Mouse (Mus musculus): Measurements from ENCODE around the gene Itpkc.

Itpkc gene

GRCm38 (mm10) chr7:27228281-27228821 is at the start of gene Itpkc:
Gene Itpkc (minus strand): TSS chr7:27228661.
- in situ Hi-C loops (cut with MboI; ENCODE audit: low pct_unique_long_range_greater_than_20kb in 1 of 2, low sequenced_read_pairs in 2 of 2, unreplicated experiment in 1 of 2) = no loop called here

DNA sequence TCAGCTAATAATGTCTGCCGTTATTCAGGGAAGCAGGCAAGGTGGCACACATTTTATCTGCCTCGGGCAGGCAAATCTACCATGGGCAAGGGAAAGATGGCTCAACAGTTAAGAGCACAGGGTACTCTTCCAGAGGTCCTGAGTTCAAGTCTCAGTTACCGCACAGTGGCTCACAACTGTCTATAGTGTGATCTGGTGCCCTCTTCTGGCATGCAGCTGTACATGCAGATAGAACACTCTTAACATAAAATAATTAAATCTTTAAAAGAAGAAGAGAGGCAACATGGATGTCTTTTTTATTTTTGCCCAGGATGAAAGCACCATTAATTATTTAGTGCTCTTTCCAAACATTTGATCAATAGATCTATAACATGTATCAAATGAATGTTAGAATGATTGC is 48.7 kb upstream of the Itpkc start:
- in situ Hi-C loops (cut with MboI; ENCODE audit: low pct_unique_long_range_greater_than_20kb in 1 of 2, low sequenced_read_pairs in 2 of 2, unreplicated experiment in 1 of 2) = no loop called here

DNA sequence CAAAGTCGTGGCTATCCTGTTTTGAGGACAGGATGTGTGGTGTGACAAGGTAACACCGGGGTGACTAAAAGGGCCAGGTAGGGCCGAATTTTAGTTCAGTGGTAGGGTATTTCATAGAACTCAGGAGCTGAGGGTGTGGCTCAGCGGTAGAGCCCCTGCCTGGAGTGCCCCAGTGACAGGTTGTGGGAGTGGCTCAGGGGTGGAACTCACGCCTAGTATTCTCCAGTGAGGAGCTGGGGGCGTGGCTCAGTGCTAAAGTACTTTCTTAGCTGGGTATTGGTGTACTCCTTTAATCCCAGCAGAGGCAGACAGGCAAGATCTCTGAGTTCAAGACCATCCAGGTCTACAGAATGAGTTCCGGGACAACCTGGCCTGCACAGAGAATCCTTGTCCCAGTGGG is 47.6 kb upstream of the Itpkc start:
- in situ Hi-C loops (cut with MboI; ENCODE audit: low pct_unique_long_range_greater_than_20kb in 1 of 2, low sequenced_read_pairs in 2 of 2, unreplicated experiment in 1 of 2) = no loop called here

GRCm38 (mm10) chr7:27274916-27275315 is 46.5 kb upstream of the Itpkc start:
- in situ Hi-C loops (cut with MboI; ENCODE audit: low pct_unique_long_range_greater_than_20kb in 1 of 2, low sequenced_read_pairs in 2 of 2, unreplicated experiment in 1 of 2) = loop anchor here in 1 of 2 experiments (25.0 kb wide), 1 partner anchor 488 kb away; no protein-coding TSS in a partner anchor

DNA sequence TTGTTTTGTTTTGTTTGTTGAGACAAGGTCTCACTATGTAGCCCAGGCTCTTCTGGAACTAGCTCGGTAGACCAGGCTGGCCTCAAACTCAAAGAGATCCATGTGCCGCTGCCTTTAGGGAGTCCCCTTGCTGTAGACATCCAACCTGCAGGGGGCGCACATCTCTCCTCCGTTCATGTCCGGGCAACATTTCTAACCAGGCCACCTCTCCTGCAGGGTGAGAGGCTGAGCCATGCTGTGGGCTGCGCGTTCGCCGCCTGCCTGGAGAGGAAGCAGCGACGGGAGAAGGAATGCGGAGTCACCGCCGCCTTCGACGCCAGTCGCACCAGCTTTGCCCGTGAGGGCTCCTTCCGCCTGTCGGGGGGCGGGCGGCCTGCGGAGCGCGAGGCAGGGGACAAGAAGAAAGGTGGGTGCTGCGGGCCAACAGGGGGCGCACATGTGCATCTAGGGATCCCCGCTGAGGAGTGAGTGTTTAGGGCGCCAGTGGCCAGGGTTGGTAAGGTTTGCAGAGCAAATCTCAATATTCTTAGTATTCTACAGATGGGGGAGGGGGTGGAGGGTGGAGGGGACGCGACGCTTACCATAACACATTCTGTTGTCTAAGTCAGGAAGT is 45.4 kb upstream of the Itpkc start:
- in situ Hi-C loops (cut with MboI; ENCODE audit: low pct_unique_long_range_greater_than_20kb in 1 of 2, low sequenced_read_pairs in 2 of 2, unreplicated experiment in 1 of 2) = loop anchor here in 1 of 2 experiments (25.0 kb wide), 1 partner anchor 487 kb away; no protein-coding TSS in a partner anchor

- in situ Hi-C loops (cut with MboI; ENCODE audit: low pct_unique_long_range_greater_than_20kb in 1 of 2, low sequenced_read_pairs in 2 of 2, unreplicated experiment in 1 of 2) = loop anchor here in 1 of 2 experiments (25.0 kb wide), 1 partner anchor 484 kb away; no protein-coding TSS in a partner anchor
Measured at GRCm38 (mm10) chr7:27271423-27271822, 43.0 kb upstream of the Itpkc start.

DNA sequence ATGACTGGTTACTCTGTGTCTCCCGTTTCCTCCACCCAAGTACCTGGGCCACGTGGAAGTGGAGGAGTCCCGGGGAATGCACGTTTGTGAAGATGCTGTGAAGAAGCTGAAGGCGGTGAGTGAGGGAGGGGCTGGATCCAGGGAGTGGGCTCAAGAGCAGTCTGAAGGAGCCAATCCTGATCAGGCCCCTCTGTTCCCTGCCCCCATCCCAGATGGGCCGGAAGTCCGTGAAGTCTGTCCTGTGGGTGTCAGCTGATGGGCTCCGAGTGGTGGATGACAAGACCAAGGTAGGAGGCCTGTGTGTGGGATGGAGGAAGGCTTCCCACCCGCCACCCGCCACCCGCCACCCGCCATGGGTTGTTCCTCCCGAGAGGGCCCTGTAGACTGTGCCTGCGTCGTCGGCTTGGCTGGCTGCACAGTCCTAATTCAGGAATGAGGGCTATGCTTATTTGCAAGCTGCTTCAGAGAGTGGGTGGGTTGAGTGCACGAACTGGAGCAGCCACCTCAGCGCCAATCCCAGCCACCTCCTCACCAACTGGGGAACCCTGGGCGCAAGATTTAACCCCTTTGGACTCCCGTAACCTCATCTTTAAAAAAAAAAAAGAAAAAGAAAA is 38.2 kb upstream of the Itpkc start:
- in situ Hi-C loops (cut with MboI; ENCODE audit: low pct_unique_long_range_greater_than_20kb in 1 of 2, low sequenced_read_pairs in 2 of 2, unreplicated experiment in 1 of 2) = loop anchor here in 1 of 2 experiments (25.0 kb wide), 1 partner anchor 479 kb away; no protein-coding TSS in a partner anchor

DNA sequence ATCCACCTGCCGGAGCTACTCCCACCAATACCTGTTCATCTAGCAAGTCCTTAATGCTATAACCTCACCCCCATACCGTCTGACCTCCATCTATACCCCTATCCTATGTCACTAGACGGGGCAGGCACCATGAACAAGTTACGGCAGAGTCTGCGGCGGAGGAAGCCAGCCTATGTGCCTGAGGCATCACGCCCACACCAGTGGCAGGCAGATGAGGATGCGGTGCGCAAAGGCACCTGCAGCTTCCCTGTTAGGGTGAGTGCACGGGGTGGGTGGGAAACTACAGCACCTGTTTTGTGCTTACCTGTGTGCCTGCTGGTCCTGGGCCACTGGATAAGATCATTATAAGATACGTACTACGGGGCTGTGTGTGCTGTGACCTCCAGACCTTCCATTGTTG is 36.3 kb upstream of the Itpkc start:
- in situ Hi-C loops (cut with MboI; ENCODE audit: low pct_unique_long_range_greater_than_20kb in 1 of 2, low sequenced_read_pairs in 2 of 2, unreplicated experiment in 1 of 2) = loop anchor here in 1 of 2 experiments (25.0 kb wide), 1 partner anchor 477 kb away; no protein-coding TSS in a partner anchor

DNA sequence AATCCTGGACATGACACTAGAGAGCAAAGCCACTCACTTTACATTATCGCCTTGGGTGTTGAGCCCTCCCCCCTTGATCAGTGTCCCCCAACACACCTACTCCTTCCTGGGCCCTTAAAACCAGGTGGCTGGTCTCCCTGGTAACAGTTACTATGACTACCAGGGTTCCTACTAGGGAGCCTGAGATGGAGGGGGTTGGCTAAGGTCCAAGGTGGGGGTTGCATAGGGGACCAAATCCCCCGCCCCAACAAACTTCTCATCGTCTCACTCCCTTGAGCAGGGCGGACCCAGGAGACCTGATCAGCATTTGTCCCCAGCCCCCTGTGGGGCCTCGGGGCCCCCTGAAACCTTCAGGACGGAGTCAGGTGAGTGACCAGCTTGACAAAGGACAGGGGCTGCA is 33.4 kb upstream of the Itpkc start:
- in situ Hi-C loops (cut with MboI; ENCODE audit: low pct_unique_long_range_greater_than_20kb in 1 of 2, low sequenced_read_pairs in 2 of 2, unreplicated experiment in 1 of 2) = loop anchor here in 1 of 2 experiments (25.0 kb wide), 1 partner anchor 475 kb away; no protein-coding TSS in a partner anchor

- in situ Hi-C loops (cut with MboI; ENCODE audit: low pct_unique_long_range_greater_than_20kb in 1 of 2, low sequenced_read_pairs in 2 of 2, unreplicated experiment in 1 of 2) = loop anchor here in 1 of 2 experiments (25.0 kb wide), 1 partner anchor 474 kb away; no protein-coding TSS in a partner anchor
Measured at GRCm38 (mm10) chr7:27260856-27261255, 32.4 kb upstream of the Itpkc start.

DNA sequence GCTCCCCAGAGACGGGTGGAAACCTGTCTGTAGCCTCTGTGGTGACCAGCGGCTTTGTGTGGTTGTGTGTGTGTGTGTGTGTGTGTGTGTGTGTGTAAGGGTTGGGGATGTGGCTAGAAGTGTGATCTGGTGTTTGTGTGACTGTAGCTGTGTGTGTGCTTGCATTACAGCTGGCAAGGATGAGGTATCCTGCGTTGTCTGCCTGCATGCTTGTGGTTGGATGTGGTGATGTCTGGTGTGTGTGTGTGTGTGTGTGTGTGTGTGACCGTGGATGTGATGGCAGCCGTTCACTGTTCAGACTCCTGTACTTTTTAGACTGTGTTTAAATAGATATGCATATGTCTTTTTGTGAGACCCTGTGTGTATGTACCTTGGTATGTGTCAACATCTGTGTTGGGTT is 31.3 kb upstream of the Itpkc start:
- in situ Hi-C loops (cut with MboI; ENCODE audit: low pct_unique_long_range_greater_than_20kb in 1 of 2, low sequenced_read_pairs in 2 of 2, unreplicated experiment in 1 of 2) = loop anchor here in 1 of 2 experiments (25.0 kb wide), 1 partner anchor 472 kb away; no protein-coding TSS in a partner anchor

- in situ Hi-C loops (cut with MboI; ENCODE audit: low pct_unique_long_range_greater_than_20kb in 1 of 2, low sequenced_read_pairs in 2 of 2, unreplicated experiment in 1 of 2) = loop anchor here in 1 of 2 experiments (25.0 kb wide), 1 partner anchor 472 kb away; no protein-coding TSS in a partner anchor
Measured at GRCm38 (mm10) chr7:27259271-27259721, 30.8 kb upstream of the Itpkc start.

DNA sequence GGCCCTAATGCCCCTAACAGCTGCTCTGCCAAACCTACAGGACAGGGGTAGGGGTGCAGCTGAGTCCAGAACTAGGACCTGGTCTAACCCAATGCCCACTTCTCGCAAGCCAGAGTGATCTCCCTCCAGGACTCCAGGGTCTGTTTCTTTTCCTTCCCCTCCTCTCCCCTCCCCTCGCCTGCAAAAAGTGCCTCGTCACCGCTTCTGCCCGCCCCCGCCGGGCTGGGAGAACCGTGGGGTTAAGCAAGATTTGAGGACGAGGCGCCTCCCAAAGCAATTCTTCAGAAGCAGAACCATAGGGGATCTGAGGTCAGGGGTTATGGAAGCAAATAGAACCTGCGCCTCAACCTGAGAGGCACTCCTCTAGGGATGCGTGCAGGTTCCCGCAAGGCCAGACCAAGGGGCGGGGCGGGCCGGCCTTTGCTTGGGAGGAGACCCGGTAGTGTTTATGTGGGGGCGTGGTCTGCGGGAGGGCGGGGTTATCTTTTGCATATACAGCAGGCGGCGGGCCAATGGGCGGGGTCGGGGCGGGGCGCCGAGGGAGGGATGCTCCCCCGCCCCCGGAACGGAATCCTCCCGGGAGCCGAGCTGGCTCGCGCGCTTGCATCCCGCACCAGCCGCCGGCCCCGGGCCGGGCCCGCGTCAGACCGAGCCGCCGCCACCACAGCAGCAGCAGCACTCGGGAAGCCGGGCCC is 29.9 kb upstream of the Itpkc start, which contains the start of gene Numbl:
Gene Numbl, plus strand, starts transcription at position 229 of the 695 bp plus-strand sequence.
- in situ Hi-C loops (cut with MboI; ENCODE audit: low pct_unique_long_range_greater_than_20kb in 1 of 2, low sequenced_read_pairs in 2 of 2, unreplicated experiment in 1 of 2) = loop anchor here in 1 of 2 experiments (25.0 kb wide), 1 partner anchor 471 kb away; no protein-coding TSS in a partner anchor

DNA sequence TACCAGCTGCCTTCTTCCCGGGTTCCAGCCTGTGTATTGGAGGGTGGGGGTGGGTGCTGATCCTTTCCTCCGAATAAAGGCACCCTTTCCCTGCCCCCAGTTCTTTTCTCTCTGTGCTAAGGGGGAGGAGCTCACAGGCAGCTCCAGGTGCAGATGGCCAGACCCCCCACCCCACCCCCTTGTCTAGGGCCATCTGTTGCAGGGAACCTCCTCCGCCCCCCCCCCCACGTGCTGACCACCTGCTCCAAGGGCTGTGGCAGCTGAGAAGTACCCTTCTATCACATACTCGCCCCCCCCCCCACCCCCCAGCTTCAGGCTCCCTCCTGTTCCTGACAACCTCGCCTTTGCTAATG is 29.4 kb upstream of the Itpkc start:
- in situ Hi-C loops (cut with MboI; ENCODE audit: low pct_unique_long_range_greater_than_20kb in 1 of 2, low sequenced_read_pairs in 2 of 2, unreplicated experiment in 1 of 2) = loop anchor here in 1 of 2 experiments (25.0 kb wide), 1 partner anchor 471 kb away; no protein-coding TSS in a partner anchor

- in situ Hi-C loops (cut with MboI; ENCODE audit: low pct_unique_long_range_greater_than_20kb in 1 of 2, low sequenced_read_pairs in 2 of 2, unreplicated experiment in 1 of 2) = loop anchor here in 1 of 2 experiments (25.0 kb wide), 1 partner anchor 470 kb away; no protein-coding TSS in a partner anchor
Measured at GRCm38 (mm10) chr7:27257046-27257851, 28.8 kb upstream of the Itpkc start.

DNA sequence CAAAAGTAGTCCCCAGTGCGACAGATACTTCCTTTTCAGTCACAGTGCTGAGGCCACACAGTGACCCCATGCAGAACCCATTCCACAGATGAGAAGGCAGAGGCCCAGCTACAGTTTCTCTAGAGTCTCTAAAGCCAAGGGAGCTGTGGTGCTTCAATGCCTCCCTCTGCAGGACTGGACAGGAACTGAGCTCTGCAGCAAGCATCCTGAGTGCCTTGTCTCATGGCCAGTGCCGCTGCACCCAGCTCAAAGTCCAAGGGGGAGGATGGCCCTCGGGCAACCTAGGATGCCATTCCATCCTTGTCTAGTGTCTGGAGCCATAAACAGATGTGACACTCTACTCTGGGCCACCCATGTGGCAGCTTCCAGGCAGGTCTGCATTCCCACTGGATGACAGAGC is 27.3 kb upstream of the Itpkc start:
- in situ Hi-C loops (cut with MboI; ENCODE audit: low pct_unique_long_range_greater_than_20kb in 1 of 2, low sequenced_read_pairs in 2 of 2, unreplicated experiment in 1 of 2) = loop anchor here in 1 of 2 experiments (25.0 kb wide), 1 partner anchor 468 kb away; no protein-coding TSS in a partner anchor

DNA sequence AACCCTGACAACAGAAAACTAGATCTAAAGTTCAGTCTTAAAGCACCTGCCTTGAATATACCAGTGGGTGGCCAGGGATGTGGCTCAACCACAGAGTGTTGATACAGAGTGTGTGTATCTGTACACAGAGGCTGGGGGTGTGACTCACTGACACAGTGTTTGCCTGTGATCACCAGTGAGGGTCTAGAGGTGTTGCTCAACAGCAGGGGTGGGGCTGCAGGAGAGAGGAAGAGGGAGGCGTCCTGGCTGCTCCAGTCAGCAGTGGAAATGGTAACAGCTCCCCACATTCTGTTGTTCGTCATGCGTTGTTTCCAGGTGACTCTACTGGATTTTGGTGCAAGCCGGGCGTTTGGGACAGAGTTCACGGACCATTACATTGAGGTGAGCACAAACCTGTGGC is 23.5 kb upstream of the Itpkc start:
- in situ Hi-C loops (cut with MboI; ENCODE audit: low pct_unique_long_range_greater_than_20kb in 1 of 2, low sequenced_read_pairs in 2 of 2, unreplicated experiment in 1 of 2) = loop anchor here in 1 of 2 experiments (25.0 kb wide), 1 partner anchor 465 kb away; no protein-coding TSS in a partner anchor

Measured in mouse embryonic stem cell (cell line).